In genomic region chr1:188653001-188653400, GRCm38 (mm10) we compare ENCODE assay signal across 22 mouse cellular contexts.
A peak's percentile ranks its signal among the peaks of the same experiment; 100 is the strongest.
DNase-seq lines count a peak whose midpoint lies in the region; ATAC-seq and TF ChIP-seq lines count a peak whose summit lies in the region.
"Had no signal": no experiment of that assay in that cellular context is flagged by ENCODE, and none has a peak within 500 bp of the region (broad histone marks: within the 10 kb centered on the region; RNA-seq: fewer than 3 reads in every experiment).

No protein-coding gene starts in this region.

- no peaks in the 10 kb centered on the region for H3K79me2 ChIP-seq in heart, adult 2 months (replicated peaks; ENCODE audit: control insufficient read depth, insufficient read depth, low read length)
- no peaks in the 10 kb centered on the region for H3K79me2 ChIP-seq in liver, adult 2 months (ENCODE audit: control insufficient read depth, insufficient read depth, low read length)

- H3K4me3 ChIP-seq in heart, adult 2 months = no peak overlapping the region
- no peak overlapping the region for H3K4me3 ChIP-seq in liver, adult 2 months (ENCODE audit: insufficient read depth, low read depth, low read length)
- no peak overlapping the region for H3K4me3 ChIP-seq in liver, embryonic 12.5 days
- no peak overlapping the region for H3K4me3 ChIP-seq in liver, postnatal 0 days (ENCODE audit: low read depth, low read length)
- no peak overlapping the region for H3K4me3 ChIP-seq in midbrain, embryonic 11.5 days (ENCODE audit: low read depth, low read length)
- H3K4me3 ChIP-seq in midbrain, embryonic 10.5 days = no peak overlapping the region

- 76% methylated on average over 3 of the region's 3 CpGs for WGBS in heart, adult 2 months
- WGBS in liver, adult 2 months = 31% methylated on average over 3 of the region's 3 CpGs
- 56% methylated on average over 3 of the region's 3 CpGs for WGBS in liver, embryonic 12.5 days (ENCODE audit: insufficient replicate concordance)
- WGBS in liver, postnatal 0 days (ENCODE audit: insufficient replicate concordance) = 51% methylated on average over 3 of the region's 3 CpGs
- 84% methylated on average over 3 of the region's 3 CpGs for WGBS in midbrain, embryonic 11.5 days
- 90% methylated on average over 3 of the region's 3 CpGs for WGBS in midbrain, embryonic 10.5 days

- peak; percentile 49 for DNase-seq in heart, adult 11 months
- DNase-seq in heart, adult 2 months = no peak
- DNase-seq in liver, adult 2 months (ENCODE audit: extremely low read depth, low read depth, low spot score) = peak; percentile 82
- no peak for DNase-seq in liver, postnatal 0 days
- DNase-seq in liver = no peak
- DNase-seq in midbrain, embryonic 11.5 days (ENCODE audit: low spot score, missing footprints) = peak; percentile 70
- no peak for DNase-seq in midbrain, embryonic 10.5 days (ENCODE audit: low spot score)
- DNase-seq: adrenal gland, adult 2 months; adrenal gland, adult 8-10 months; adrenal gland, postnatal 10 days; adrenal gland, postnatal 14 days; adrenal gland, postnatal 25 days; adrenal gland, postnatal 36 days; B cell, adult 2 months; cerebellum, adult 11 months; cerebellum, adult 11-12 months had no signal

- no peak overlapping the region for H3K27ac ChIP-seq in heart, adult 2 months
- no peak overlapping the region for H3K27ac ChIP-seq in liver, adult 2 months (replicated peaks; ENCODE audit: insufficient read depth, low read depth, low read length)
- H3K27ac ChIP-seq in liver, embryonic 12.5 days = no peak overlapping the region
- no peak overlapping the region for H3K27ac ChIP-seq in liver, postnatal 0 days (ENCODE audit: low read depth)
- H3K27ac ChIP-seq in midbrain, embryonic 11.5 days (ENCODE audit: low read depth, low read length) = no peak overlapping the region
- no peak overlapping the region for H3K27ac ChIP-seq in midbrain, embryonic 10.5 days (replicated peaks)

- H3K9ac ChIP-seq in heart, adult 2 months (ENCODE audit: low read depth, low read length) = no peak overlapping the region
- H3K9ac ChIP-seq in liver, adult 2 months (ENCODE audit: low read depth, low read length) = no peak overlapping the region
- H3K9ac ChIP-seq in liver, embryonic 12.5 days = no peak overlapping the region
- no peak overlapping the region for H3K9ac ChIP-seq in liver, postnatal 0 days (replicated peaks)
- H3K9ac ChIP-seq in midbrain, embryonic 11.5 days (ENCODE audit: low read length) = no peak overlapping the region

- no peak for TF ChIP-seq POLR2A in heart, adult 2 months (IDR thresholded peaks at IDR 0.05; ENCODE audit: insufficient read depth, low read depth, low read length)
- TF ChIP-seq POLR2A in liver, adult 2 months (IDR thresholded peaks at IDR 0.05; ENCODE audit: extremely low read depth, insufficient read depth, low read length) = no peak

- no peak for TF ChIP-seq CTCF in heart, adult 2 months (IDR thresholded peaks at IDR 0.05)
- TF ChIP-seq CTCF in liver, adult 2 months (IDR thresholded peaks at IDR 0.05; ENCODE audit: low read depth, low read length) = no peak
- TF ChIP-seq CTCF in liver, postnatal 0 days (IDR thresholded peaks at IDR 0.05; ENCODE audit: low read depth) = no peak

- intact Hi-C loops in heart, adult 2 months (cut with DNase I) = no loop called here

- no peaks in the 10 kb centered on the region for H3K36me3 ChIP-seq in heart, adult 2 months (ENCODE audit: control insufficient read depth, insufficient read depth, low read length)
- no peaks in the 10 kb centered on the region for H3K36me3 ChIP-seq in liver, adult 2 months (ENCODE audit: control insufficient read depth, insufficient read depth, low read length)
- no peaks in the 10 kb centered on the region for H3K36me3 ChIP-seq in liver, embryonic 12.5 days
- no peaks in the 10 kb centered on the region for H3K36me3 ChIP-seq in liver, postnatal 0 days (replicated peaks; ENCODE audit: insufficient read depth, low read length)
- H3K36me3 ChIP-seq in midbrain, embryonic 11.5 days (ENCODE audit: control insufficient read depth, insufficient read depth, low read length) = no peaks in the 10 kb centered on the region
- H3K36me3 ChIP-seq in midbrain, embryonic 10.5 days = no peaks in the 10 kb centered on the region
- H3K36me3 ChIP-seq: G1E had no signal

- ATAC-seq in liver, embryonic 12.5 days = no peak
- ATAC-seq in liver, postnatal 0 days = peak; percentile 29; the same call in 1 of the 2 replicates
- no peak for ATAC-seq in midbrain, embryonic 11.5 days (ENCODE audit: low FRiP score)
- ATAC-seq: activated CD4-positive, CD25-positive, alpha-beta regulatory T cell, adult 4 months; CD4-positive, CD25-positive, alpha-beta regulatory T cell, adult 4 months; Patski had no signal

- H3K9me3 ChIP-seq in liver, embryonic 12.5 days (replicated peaks) = no peaks in the 10 kb centered on the region
- H3K9me3 ChIP-seq in liver, postnatal 0 days (ENCODE audit: low read length) = no peaks in the 10 kb centered on the region
- no peaks in the 10 kb centered on the region for H3K9me3 ChIP-seq in midbrain, embryonic 11.5 days (ENCODE audit: control insufficient read depth, low read length)
- no peaks in the 10 kb centered on the region for H3K9me3 ChIP-seq in midbrain, embryonic 10.5 days (replicated peaks)

- H3K4me2 ChIP-seq in liver, embryonic 12.5 days = no peak overlapping the region
- no peak overlapping the region for H3K4me2 ChIP-seq in liver, postnatal 0 days (ENCODE audit: low read depth, low read length)
- no peak overlapping the region for H3K4me2 ChIP-seq in midbrain, embryonic 11.5 days

- TF ChIP-seq EP300 in heart, adult 2 months (IDR thresholded peaks at IDR 0.05; ENCODE audit: insufficient read depth, low read depth, low read length) = no peak
- no peak for TF ChIP-seq EP300 in liver, postnatal 0 days (IDR thresholded peaks at IDR 0.05; ENCODE audit: low read depth)

- no peaks in the 10 kb centered on the region for H3K27me3 ChIP-seq in heart, adult 2 months (ENCODE audit: control insufficient read depth, insufficient read depth, low read length)
- H3K27me3 ChIP-seq in liver, adult 2 months (ENCODE audit: control insufficient read depth, insufficient read depth, low read length) = no peaks in the 10 kb centered on the region
- H3K27me3 ChIP-seq in liver, embryonic 12.5 days (replicated peaks) = no peaks in the 10 kb centered on the region
- no peaks in the 10 kb centered on the region for H3K27me3 ChIP-seq in liver, postnatal 0 days (ENCODE audit: insufficient read depth, low read length)
- H3K27me3 ChIP-seq in midbrain, embryonic 11.5 days (ENCODE audit: control insufficient read depth, insufficient read depth, low read length) = no peaks in the 10 kb centered on the region
- H3K27me3 ChIP-seq in midbrain, embryonic 10.5 days (ENCODE audit: low read depth, poor library complexity, severe bottlenecking) = peaks cover 13% of the 10 kb centered on the region
- H3K27me3 ChIP-seq: CH12.LX had no signal

- H3K4me1 ChIP-seq in heart, adult 2 months (ENCODE audit: control insufficient read depth, insufficient read depth, low read length) = no peaks in the 10 kb centered on the region
- peaks cover 3% of the 10 kb centered on the region; the same call in 1 of the 2 replicates for H3K4me1 ChIP-seq in liver, adult 2 months (ENCODE audit: control insufficient read depth, insufficient read depth, low read length)
- no peaks in the 10 kb centered on the region for H3K4me1 ChIP-seq in liver, embryonic 12.5 days
- H3K4me1 ChIP-seq in liver, postnatal 0 days (ENCODE audit: insufficient read depth) = no peaks in the 10 kb centered on the region
- H3K4me1 ChIP-seq in midbrain, embryonic 11.5 days (ENCODE audit: control insufficient read depth, insufficient read depth, low read length) = peaks cover 4% of the 10 kb centered on the region
- peaks cover 23% of the 10 kb centered on the region for H3K4me1 ChIP-seq in midbrain, embryonic 10.5 days

Comparison
In these comparisons a context has a peak if more than half of its experiments do, and no peak if none do; other contexts are left out.
1. DNase-seq: peak in heart, adult 11 months (single experiment), liver, adult 2 months (single experiment) and midbrain, embryonic 11.5 days (single experiment); none in heart, adult 2 months (0 of 2), liver, postnatal 0 days (single experiment), liver (single experiment) and midbrain, embryonic 10.5 days (single experiment).